Mouse (Mus musculus) CD4-positive, CD25-positive, alpha-beta regulatory T cell, adult 9 weeks (primary cell): ENCODE measurements around the gene Cpne1. TPM values are rescaled to one million over a fixed set of nuclear protein-coding genes. Genes with fewer than 3 reads are reported as not detected.

ENCODE experiments used
- polyA plus RNA-seq: library from polyadenylated mRNA; unstranded; fragments of 100-300 nt; shearing (Covaris generic); gene quantifications from one replicate; pipeline ENCODE4 v1.2.1, GENCODE M21; 2017

Cpne1 gene
- polyA plus RNA-seq: 108 TPM

DNA sequence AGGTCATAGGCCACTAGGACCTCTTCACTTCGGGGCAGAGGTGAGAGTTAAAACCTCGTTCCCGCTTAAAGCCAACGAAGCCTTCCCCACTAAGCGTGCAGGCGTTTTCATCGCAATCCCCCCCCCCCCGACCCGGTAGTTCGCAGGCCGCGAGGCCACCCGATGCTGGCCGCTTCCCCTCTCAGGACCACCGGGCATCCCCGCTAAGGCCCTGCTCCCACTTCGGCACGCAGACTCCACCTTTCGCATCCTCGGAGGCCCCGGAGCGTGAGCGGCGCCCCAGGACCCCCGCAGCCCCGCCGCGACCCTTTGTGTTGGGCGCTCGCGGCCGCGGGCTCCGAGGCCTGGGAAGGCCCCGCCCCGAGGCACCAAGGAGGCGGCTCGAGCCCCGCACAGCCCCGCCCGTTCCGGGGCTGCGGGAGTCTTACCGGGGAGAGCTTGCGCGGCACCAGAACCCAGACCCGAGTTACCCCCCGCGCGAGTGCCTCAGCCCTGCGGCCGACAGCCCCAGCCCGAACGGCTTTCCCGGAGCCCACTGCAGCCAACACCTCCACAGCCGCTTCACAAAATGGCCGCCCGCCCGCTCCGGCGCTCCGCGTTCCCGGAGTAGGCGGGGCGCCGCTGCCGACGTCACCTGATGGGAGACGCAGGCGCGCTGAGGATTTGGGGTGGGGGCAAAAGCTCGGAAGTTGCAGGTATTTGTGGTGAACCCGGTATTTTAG, at the start of gene Cpne1, which contains the start of gene Rbm12:
TSS of gene Cpne1 (minus strand) at position 608 of the 722 bp plus-strand sequence.
TSS of gene Rbm12 (minus strand) at position 621 of the 722 bp plus-strand sequence.

DNA sequence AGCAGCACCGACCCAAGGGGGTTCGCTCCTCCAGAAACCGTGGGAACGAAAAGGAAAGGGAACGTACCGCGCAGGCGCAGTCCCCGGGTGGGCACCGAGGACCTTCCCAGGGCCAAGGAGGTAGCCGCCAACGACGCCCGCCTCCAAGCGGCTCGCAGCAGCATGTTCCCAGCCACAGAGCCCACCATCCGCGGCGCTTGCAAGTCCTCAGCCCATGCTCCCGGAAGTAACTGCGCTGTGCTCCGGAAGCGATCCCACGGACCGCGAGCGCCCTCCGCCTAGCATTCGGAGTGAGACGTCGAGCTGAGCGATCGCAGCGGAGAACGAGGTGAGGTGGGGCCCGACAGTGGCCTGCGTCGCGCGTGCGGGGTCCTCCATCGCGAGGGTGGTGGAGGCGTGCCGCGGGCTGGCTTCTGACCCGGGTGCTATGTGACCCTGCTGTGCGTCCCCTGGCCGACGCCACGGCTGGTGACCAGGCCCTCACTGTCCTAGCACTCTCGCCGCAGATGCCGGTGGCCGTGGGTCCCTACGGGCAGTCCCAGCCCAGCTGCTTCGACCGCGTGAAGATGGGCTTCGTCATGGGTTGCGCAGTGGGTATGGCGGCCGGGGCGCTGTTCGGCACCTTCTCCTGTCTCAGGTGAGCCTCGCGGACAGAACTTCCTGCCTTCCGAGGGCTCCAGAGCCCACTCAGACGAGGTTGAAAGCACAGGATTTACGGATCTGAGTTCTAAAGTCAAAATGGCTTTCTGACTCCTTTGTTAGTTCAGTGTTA, 32.4 kb upstream of the Cpne1 start, which contains the start of the genes Romo1 and Nfs1:
TSS of gene Romo1 (plus strand) at position 87 of the 772 bp plus-strand sequence.
TSS of gene Nfs1 (minus strand) at position 234 of the 772 bp plus-strand sequence.

DNA sequence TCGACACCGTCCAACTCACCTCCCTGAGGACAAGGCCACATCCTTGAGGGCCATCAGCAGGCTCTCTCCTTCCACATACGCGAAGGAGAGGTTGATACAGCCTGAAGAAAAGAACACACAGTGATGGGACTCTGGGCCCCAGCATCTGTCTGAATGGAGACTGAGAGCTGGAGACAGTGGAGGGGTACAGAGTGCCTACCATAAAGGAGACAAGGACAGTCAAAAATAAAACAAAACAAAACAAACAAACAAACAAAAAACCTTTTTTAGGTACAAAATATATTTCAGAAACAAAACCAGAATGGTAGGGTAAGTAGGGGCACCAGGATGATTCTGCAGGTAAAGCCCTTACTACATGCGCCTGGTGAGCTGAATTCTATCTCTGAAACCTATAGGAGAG, 15.2 kb upstream of the Cpne1 start, which contains the start of gene Gm28036:
TSS of gene Gm28036 (minus strand) at position 101 of the 400 bp plus-strand sequence.

DNA sequence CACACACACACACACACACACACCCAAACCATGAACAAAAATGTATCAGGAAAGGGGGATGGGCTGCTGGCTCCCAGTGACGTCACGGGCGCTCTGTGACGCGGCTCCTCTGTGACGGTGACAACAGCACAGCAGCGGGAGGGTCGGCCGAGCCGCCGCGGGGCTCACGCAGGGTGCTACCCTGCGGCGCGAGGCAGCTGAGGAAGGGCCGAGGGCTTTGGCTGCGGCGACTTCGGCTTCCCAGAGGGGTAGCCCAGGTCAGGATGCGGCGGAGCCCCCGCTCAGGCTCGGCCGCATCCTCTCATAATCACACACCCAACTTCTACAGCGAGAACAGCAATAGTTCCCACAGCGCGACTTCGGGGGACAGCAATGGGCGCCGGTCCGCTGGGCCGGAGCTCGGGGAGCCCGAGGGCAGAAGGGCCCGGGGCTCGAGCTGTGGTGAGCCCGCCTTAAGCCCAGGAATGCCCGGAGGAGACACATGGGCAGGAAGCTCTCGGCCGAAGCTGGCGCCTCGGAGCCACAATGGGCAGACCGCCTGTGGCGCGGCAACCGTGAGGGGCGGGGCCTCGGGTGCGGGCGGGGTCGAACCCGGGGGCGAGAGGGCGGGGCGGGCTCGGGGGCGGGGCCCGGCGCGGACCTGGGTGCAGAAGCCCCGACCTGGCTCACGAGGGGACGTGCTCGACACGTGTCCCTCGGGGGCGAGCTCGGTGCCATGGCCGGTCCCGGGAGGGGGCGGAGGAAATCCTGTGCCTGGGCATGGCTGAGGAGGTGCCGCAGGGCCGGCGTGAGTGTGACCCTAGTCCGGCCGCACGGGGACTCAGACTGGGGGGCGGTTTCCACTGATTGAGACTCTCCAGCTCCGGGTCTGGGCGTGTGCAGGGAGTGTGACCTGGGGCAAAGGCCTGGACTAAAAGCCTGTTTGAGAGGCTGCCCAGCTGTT, 46.4 kb downstream of the Cpne1 start, which contains the start of gene Spag4:
TSS of gene Spag4 (plus strand) at position 77 of the 943 bp plus-strand sequence.

DNA sequence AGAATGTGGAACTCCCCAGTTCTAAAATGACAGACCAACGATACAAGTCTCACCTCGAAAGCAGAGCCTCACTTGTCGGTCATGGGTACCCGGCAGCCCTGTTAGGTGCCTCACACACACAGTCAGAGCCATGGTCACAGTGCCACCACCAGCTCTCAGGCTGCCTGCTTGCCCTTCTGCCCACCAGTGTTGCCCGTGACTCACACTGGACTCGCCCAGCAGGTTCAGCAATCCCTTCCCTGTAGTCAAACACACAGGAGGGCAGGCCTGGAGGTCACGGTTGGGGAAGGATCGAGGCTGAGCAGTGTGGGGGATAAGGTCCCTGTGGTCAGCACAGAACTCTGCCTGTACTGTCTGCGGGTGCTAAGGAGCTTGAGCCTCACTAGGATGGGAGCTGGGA, 58.9 kb downstream of the Cpne1 start, which contains the start of gene Fer1l4:
TSS of gene Fer1l4 (minus strand) at position 132 of the 400 bp plus-strand sequence.

Other genes with a start within 250 kb of the Cpne1 start
- 52.5 TPM for gene Uqcc1, start 181.7 kb downstream of the Cpne1 start, polyA plus RNA-seq
- gene Gm15557, start 171.2 kb downstream of the Cpne1 start, polyA plus RNA-seq: not detected
- gene Gdf5, start 166.6 kb downstream of the Cpne1 start, polyA plus RNA-seq: not detected
- 60.0 TPM for gene Cep250, start 155.5 kb downstream of the Cpne1 start, polyA plus RNA-seq
- gene 6430550D23Rik, start 104.0 kb downstream of the Cpne1 start, polyA plus RNA-seq: 1.8 TPM
- gene Ergic3, start 103.9 kb downstream of the Cpne1 start, polyA plus RNA-seq: 165 TPM
- gene Fer1l4, start 59.0 kb downstream of the Cpne1 start, polyA plus RNA-seq: not detected
- gene Spag4, start 46.8 kb downstream of the Cpne1 start, polyA plus RNA-seq: 0.14 TPM
- 55.1 TPM for gene Rbm12, start within 50 bp of the Cpne1 start, polyA plus RNA-seq
- 35.0 TPM for gene Gm28036, start 15.1 kb upstream of the Cpne1 start, polyA plus RNA-seq
- gene Romo1, start 32.1 kb upstream of the Cpne1 start, polyA plus RNA-seq: 228 TPM
- gene Nfs1, start 32.2 kb upstream of the Cpne1 start, polyA plus RNA-seq: 66.3 TPM
- gene Rbm39, start 68.3 kb upstream of the Cpne1 start, polyA plus RNA-seq: 789 TPM
- 95.7 TPM for gene Phf20, start 84.5 kb upstream of the Cpne1 start, polyA plus RNA-seq
- 5.6 TPM for gene Cnbd2, start 200.3 kb upstream of the Cpne1 start, polyA plus RNA-seq
- gene Scand1, start 200.7 kb upstream of the Cpne1 start, polyA plus RNA-seq: 10.2 TPM